Mouse (Mus musculus) cerebellum, postnatal 10 days (tissue): Measurements from ENCODE around the gene Ppia.
"Not testable (repeated sequence)": the region's sequence is repeated elsewhere in the genome, so short reads cannot be mapped to it uniquely, and the experiment has no call there.

ENCODE experiments used
- DNase-seq, 2 experiments: peaks; one replicate each; pipeline ENCODE4 v3.0.0; 2021; ENCODE audit warnings: mixed read lengths in 2 of 2

Ppia gene

GRCm38 (mm10) chr11:6404699-6405566, 10.3 kb upstream of the Ppia start:
- peak; percentile 82 to 86 for DNase-seq

DNA sequence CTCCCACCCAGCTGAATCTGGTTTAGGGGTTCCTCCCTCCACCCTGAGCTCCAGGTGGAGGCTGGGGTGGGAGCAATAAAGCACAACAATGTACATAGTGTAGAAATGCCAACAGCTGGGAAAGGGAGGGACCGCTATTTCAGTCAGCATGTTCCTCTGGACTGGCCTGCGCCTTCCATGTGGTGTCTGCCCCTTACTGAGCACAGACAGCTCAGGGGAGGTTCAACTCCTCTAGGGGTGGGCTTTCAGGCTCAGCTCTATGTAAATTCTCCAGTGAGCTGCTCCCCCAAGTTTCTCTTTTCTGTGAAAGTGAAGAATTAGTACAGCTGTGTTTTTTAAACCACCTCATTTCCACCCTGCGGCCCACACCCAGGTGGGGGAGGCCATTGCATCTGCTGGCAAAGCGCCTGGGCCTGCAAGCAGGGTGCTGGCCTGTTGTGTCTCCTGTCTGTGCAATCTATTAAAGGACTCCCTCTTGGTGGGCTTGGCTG, 9.6 kb upstream of the Ppia start:
- peak in 1 of 2 experiments; percentile 49 for DNase-seq

DNA sequence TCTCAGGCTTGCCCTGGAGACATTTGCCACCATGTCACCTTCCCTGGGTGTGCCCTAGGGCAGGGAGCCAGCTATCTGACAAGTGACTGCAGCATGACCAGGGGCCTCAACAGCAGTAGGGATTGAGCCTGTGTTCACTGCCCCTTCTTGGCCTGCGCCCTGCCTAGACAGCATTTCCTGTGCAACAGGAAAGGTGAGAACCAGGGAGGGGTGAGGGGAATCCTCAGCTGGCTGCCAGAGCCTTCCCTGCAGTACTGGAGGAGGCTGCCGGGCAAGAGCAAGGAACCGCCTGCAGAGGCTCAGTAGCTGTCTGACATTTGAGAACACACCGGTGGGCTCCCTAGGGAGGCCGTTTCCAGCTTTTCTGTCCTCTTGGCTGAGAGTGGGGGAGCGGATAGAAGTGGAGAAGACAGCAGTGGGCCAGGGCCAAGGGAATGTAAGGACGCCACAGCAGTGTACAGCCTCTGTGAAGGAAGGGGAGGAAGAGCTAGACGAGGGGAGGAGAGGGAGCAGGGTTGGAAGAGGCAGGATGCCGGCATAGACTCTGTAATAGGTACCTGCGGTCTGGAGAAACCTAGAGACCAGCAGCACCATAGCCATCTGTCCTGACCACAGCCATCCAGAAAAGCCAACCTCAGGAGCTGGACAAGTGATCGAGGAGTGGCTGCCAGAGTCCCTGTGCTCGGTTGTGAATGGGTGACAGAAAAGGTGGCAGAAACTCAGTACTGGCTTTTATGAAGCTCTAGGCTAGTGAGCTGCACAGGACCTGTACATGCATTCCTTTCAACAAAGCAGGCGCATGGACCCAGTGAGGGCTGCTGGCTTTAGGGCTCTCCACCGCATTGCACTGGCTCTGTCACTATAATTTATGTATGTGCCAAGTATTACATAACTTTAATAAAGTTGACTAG, 8.7 kb upstream of the Ppia start:
- peak; percentile 69 to 73 for DNase-seq

- DNase-seq: no peak
Observed at GRCm38 (mm10) chr11:6407162-6407621, 8.1 kb upstream of the Ppia start.

- DNase-seq: no peak
Observed at GRCm38 (mm10) chr11:6410050-6410602, 5.1 kb upstream of the Ppia start.

- DNase-seq: not testable (repeated sequence)
Observed at GRCm38 (mm10) chr11:6410755-6411154, 4.5 kb upstream of the Ppia start.

DNA sequence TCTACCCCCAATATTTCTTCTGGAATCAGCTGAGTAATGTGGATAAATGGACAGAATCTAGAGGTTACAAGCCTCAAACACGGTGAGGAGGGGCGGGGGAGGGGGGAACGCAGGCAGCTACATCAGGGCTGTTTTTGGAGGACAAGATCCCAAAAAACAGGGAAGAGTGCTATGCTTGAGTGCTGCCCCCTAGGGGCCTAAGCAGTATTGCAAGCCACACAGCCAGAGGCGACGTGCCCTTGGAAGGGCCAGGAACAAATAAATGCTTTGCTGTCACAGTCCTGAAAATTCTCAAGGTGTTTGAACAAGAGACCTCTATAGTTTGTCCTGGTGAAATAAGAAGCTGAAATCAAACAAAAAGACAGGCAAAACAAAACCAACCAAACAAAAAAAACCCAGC, 3.6 kb upstream of the Ppia start:
- peak; percentile 93 to 95 for DNase-seq

DNA sequence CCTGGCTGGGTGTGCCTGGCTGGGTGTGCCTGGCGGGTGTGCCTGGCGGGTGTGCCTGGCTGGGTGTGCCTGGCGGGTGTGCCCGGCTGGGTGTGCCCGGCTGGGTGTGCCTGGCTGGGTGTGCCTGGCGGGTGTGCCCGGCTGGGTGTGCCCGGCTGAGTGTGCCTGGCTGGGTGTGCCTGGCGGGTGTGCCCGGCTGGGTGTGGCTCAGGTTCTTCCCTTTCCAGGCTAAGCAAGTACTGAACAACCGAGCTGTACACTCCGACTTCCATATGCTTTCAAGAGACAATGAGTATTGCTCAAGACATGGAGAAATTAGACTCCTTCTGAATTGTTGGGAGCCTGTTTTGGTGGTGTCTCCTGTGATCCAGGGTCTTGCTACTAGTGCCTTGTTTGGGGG, 2.0 kb upstream of the Ppia start:
- DNase-seq: no peak

- DNase-seq: peak; percentile 100
Observed at GRCm38 (mm10) chr11:6415551-6416404, 535 bp downstream of the Ppia start.

GRCm38 (mm10) chr11:6416405-6417034, 1.3 kb downstream of the Ppia start:
- peak; percentile 94 to 95 for DNase-seq

- peak in 1 of 2 experiments; percentile 17 for DNase-seq
Observed at GRCm38 (mm10) chr11:6417069-6417468, 1.8 kb downstream of the Ppia start.

DNA sequence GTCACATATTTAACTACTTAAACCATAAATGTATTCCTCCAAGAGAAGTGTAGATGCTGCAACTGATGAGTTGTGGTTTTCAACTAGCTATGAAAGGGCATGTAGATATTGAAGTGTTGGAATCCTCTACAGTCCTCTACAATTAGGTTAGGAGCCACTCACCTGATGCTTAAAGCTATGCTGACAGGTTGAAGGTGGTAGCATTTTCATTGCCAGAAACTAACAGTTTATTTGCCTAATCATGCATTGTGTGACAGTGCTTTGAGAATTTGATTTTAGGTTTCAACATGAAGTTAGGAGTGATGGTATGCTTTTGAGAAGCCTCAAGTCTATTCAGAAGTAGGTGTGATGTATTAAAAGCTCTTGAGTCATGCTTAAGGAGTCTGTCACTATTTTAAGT, 2.2 kb downstream of the Ppia start:
- DNase-seq: peak in 1 of 2 experiments; percentile 13

DNA sequence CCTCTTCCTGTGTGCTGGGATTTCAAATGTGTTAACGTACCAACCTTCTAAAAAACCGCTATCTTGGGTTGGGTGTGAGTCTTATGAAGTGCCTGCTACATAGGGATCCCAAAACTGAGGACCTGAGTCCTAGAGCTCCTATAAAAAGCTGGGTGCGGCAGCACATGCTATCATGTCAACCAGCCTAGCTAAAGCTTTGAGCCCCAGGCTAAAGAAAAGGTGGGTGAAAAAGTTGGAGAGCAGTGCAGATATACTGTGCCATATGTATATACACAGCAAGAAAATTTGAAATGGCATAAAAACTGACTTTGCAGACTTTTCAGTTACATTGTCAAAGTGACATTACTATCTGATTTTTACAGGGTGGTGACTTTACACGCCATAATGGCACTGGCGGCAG, 3.5 kb downstream of the Ppia start:
- no peak for DNase-seq

DNA sequence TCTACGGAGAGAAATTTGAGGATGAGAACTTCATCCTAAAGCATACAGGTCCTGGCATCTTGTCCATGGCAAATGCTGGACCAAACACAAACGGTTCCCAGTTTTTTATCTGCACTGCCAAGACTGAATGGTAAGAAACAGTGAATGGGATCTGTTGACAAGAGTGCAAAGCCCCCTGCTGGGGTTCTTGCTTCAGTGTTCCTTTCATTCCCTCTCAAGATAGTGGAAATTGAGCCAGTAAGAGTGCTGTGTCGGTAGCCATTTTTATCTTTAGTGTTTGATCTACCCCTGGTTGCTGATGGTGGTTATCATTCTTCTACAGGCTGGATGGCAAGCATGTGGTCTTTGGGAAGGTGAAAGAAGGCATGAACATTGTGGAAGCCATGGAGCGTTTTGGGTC, 3.9 kb downstream of the Ppia start:
- DNase-seq: peak in 1 of 2 experiments; percentile 19

DNA sequence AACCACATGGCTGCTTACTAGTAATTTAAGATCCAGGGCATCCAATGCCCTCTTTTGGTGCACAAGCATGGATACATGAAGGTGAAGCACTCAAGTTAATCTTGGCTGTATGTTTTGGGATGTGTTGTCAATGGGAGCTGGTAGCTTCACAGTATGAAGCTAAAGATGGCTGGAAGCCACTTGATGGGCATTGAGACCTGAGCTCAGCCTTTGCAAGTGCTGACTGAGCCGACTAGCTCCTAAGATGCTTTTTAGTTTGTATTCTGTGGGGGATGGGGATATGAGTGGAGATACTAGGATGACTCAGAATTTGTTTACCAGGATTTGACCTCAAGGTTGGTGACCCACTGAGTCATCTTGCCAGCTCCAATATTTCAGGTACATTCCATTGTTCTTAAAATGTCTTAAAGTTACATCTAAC, 5.0 kb downstream of the Ppia start:
- DNase-seq: peak in 1 of 2 experiments; percentile 11

- DNase-seq: peak in 1 of 2 experiments; percentile 7
Observed at GRCm38 (mm10) chr11:6420722-6421350, 5.6 kb downstream of the Ppia start.

DNA sequence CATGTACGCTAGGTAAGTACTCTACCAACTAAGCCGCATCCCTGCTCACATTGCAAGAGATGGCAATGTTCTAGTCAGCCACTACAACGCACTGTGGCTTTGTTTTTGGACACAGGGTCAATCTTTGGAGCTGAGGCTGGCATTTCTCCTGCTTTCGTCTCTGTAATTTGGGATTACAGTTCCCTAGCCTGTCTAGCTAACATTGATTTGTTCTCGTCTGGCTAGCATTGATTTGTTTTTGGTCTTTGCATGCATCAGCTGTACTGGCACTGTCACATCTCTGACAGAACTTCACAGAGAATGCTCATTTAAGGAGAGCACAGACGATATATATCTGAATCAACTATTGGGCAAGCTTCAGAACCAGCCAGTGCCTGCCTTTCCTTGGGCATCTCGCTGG, 14.9 kb downstream of the Ppia start:
- DNase-seq: no peak

DNA sequence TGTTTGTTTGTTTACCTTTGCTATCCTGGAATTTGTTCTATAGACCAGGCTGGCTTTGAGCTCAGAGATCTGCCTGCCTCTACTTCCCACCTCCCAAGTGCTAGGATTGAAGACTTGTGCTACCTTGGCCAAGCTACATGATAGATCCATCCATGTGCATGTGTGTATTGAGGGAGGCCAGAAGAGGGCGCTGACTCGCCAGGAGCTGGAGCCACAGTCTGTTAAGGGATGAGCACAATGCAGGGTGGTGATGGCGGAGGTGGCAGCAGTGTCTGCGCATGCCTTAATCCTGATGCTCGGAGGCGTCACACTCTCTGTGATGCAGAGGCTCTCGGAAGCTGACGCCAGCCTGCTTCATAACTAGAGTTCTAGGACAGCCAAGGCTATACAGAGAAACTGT, 21.2 kb downstream of the Ppia start:
- DNase-seq: peak; percentile 79 to 81

DNA sequence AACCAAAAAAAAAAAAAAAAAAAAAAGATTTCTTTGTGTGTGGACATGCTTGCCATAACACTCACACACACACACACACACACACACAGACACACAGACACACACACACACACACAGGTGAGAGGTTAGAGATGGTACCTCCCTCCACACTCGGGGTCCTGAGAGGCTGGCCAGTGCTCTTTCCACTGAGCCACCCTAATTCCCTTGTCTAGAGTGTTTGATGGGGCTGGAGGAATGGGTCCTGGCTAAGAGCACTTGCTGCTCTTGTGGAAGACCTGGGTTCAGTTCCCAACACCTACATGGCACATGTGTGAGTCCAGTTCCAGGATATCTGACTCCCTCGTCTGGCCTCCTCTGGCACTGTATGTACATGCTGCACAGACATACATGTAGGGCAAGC, 22.4 kb downstream of the Ppia start:
- DNase-seq: no peak

DNA sequence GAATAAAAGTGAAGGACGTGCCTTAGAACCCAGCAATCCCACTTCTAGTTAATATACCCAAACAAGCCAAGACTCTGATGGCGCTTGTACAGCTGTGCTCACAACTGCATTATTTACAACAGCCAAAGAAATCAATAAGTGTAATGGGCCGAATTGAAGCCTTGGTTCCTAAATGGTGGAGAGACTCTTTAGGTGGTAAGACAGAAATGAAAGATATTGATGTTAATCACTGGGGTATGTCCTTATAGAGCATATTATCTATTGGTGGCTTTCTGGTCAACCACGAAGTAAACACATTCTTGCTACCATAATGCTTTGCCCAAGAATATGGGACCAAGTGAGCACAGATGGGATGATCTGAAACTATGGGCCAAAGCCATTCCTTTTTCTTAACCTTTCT, 24.9 kb downstream of the Ppia start:
- DNase-seq: no peak

DNA sequence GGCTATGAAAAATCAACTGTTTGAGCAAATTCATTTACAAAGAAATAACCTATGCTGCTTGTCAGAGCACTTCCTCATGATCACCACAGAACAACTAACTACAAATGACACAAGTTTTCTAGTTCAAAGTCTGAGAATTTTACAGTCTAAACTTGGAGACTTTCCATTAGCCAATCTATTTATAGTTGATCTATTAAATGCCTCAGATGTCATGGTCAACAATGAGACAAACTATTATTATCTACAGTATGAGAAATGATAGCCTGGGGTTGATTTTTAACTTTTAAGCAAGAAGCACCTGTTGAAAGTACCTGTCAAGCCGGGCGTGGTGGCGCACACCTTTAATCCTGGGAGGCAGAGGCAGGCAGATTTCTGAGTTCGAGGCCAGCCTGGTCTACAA, 27.3 kb downstream of the Ppia start:
- no peak for DNase-seq
